Mouse (Mus musculus): ENCODE measurements around the gene Spast.

GRCm38 (mm10) chr17:74295026-74295970 lies 43.5 kb upstream of the Spast start, which contains the start of gene Memo1:
- TF ChIP-seq POLR2A (IDR thresholded peaks at IDR 0.05; ENCODE audit: extremely low read depth, insufficient read depth, low read length) (0 out of 2 replicates have a peak, but pooled peaks have one; percentile 33), CTCF (IDR thresholded peaks at IDR 0.05; ENCODE audit: low read depth, low read length) (no peak)

Measured in liver, adult 2 months (tissue).